Mouse (Mus musculus) cerebellum, adult 11-12 months (tissue): ENCODE data around the gene Fam213a.
"Not testable (repeated sequence)": the region's sequence is repeated elsewhere in the genome, so short reads cannot be mapped to it uniquely, and the experiment has no call there.

ENCODE experiments used
- DNase-seq: peaks from one replicate; pipeline ENCODE4 v3.0.0; 2022

The Fam213a gene

DNA sequence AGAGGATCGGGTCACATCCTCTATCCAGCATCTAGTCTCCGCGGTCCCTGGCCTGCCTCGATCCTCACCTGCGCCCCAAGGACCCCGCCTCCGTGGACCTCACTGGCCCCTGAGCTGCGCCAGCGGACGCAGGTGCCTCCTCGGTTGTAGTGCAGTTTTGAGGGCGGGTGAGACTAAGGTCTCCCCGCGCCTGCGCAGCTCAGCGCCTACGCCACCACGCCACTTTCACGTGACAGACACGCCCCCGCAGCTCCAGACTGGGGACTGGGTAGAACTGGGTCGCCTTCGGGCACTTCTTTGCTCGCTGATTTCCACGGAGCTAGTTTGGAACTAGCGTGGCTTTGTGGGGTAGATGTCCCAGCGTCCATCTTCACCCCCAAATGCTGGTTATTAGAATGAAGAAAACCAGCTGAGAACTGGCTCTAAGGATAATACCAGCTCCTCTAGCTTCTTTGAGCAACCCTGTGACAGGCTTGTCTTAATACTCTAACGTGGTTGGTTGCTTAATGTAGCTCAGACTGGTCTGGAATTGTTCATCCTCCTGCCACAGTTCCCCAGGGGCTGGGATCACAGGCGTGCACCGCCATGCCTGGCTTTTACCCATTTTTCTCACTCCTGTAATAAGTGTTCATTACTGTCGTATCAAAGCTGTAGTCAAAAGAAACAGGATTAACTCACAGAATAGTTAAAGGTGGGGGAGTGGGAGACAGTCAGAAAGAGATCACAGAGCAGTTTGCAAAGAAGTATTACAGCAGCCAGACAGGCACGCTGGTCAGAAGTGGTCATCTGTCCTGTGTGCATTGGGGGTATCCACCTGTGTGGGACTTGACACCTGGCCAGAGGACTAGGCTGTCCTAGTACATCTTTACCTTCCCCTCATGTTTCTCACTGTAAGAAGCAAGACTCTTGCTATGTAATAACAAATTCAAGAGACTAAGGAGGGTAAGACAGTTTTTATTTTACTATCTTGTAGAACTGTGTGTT lies at the start of gene Fam213a:
Gene Fam213a, minus strand, starts transcription at position 159 of the 984 bp plus-strand sequence.
- peak; percentile 94 for DNase-seq

DNA sequence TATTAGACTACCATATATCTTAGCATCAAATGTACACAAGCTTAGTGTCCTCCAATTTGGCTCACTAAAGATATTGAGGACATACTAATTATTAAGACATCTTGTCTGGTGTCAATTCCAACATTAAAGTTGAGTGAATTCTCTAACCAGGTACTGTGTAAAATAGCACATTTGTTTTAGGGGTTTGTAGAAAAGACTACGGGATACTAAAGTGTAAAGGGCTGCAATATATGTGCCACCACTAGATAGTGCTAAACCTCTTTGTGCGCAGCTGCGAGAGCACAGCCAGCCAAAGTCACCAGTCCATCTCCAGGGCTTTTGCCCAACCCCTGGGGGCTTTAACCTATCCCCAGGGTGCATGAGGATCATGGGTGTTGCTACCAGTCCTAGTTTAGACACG lies 39.6 kb upstream of the Fam213a start:
- DNase-seq = not testable (repeated sequence)

DNA sequence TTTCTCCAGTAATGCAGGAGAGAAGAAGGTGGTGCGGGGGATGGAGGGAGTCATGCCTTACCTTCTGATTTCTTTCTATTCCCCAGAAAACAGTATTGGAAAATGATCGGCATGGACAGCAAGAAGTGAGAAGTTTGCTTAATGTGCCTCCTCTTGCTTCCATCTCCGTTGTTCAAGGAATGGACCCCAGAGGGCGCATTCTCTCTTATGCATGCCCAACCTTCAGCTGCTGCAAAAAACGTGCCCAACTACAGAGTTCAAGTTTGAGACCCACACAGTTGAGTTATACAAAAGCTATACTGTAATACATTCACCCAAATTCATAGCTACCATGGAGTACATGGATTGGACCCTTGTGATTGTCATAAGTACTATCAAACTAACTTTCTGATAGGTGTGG lies 38.9 kb upstream of the Fam213a start:
- DNase-seq = no peak

DNA sequence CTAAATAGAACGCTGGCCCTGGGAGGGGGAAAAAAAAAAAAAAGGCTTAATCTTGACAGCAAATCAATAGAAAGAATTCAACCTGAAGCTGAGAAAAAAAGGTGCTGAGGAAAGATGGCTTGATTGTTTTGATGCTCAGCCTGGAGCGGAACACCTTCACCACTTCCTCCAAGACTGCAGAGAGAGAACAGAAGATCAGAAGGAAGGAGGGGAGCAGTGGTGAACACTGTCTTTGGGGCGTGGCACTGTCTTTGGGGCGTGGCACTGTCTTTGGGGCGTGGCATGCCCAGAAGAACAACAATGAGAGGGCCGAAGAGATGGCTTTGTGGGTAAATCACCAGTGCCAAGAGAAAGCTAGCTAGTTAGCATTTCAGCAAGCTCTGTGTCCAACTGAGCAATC lies 36.9 kb upstream of the Fam213a start:
- no peak for DNase-seq

DNA sequence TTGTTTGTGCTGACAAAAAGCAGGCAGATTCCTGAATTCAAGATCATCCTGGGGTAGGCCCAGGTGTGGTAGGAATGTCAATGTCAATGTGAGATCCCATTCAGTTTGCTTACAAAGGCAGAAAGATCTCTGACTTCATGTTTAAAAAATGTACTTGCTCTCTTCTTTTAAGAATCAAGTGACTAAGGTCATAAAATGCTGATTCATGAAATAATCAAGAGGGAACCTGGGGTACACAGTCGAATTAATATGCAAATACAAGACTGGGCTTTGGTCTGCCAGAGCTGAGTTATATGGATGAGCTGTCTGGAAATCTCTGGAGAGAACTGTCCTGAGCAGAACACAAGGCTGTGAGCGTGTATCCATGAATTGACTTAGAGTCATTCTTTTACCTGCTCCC lies 33.8 kb upstream of the Fam213a start:
- no peak for DNase-seq

DNA sequence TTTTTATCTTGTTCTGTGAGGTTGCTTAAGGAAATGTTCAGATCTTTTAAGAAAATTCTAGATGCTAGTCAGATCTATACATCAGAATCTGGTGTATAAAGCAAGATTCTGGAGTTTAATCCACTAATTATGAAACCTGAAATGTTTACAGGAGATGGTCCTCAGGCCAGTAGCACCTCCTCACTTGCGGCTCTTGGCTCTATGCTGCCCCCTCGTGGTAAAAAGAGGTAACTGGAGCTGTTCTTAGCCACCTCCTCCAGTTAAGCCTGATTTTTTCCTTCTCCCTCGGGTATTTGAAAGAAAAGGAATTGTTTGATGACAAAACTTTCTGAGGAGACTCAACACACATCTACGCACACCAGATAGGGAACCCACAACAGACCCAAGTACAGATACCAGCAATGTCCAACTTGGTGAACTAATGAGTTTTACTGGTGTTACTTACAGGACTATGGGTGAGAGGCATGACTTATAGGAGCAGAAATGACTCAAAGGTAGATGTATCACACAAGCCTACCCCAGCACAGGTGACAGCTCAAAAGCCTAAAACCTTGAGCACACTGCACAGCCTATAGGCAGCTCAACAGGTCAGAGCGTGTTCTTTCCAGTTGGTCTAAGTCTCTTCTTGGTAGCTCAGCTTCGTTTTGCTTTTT lies 21.7 kb upstream of the Fam213a start:
- DNase-seq = no peak

DNA sequence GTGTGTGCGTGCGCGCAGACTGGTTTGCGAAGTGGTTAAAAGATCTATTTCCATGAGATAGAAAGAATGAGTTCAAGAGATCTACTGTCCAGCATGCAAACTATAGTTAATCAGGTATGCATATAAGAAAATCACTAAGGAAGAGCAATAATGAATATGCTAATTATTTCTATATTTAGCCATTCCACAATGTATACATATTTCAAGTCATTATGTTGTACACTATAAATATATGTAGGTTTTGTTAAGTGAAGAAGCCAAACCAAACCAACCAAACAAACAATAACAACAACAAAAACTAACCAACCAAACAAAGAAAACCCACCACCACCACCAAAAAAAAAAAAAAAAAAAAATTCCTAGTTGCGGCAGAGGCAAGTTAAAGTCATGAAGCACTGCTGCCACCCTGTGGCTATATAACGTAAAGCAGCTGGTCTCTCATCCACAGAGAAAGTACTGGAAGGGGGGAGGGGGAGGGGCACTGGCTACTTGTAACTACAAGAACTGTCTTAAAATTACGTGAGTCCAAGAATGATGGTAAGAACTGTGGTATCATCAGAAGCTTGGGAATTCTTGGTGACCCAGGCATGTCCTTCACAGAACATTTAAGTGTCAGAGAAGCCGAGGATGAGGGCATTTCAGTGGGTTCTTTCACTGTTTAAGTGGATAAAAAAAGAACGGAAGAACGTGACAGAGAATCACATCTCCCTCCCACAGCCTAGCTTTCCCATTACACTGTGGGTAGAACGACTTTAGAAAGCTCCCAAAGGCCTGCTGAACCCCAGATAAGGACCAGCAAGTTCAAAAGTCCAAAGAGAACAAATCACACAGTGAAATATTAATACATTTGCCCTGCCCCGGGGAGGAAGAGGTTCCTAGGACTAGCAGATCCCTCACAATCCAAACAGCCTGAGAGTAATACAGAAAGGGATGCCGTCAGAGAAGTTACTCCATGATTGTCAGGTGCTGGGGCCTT lies 19.8 kb upstream of the Fam213a start:
- DNase-seq = peak; percentile 42

DNA sequence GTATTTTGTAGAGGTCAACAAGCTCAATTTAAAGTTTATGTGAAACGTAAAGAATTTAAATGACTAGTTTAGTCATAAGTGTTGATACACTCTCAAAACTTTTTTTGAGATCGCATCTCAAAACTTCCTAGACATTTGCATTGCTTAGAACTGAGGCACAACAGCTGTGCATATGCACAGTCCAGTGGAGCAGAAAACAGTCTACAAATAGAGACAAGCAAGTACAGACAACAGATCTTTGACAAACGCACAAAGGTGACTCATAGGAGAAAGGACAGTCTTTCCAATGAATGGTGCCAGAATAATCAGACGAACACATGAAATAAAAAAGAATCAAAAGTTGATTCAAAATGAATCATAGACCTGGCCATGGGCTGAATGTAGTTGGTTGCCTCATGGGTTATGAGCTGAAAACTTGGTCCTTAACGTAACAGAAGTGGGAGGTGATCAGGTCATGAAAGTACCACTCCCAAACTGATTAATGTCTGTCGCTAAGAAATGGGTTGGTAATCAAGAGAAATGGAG lies 17.5 kb upstream of the Fam213a start:
- no peak for DNase-seq

DNA sequence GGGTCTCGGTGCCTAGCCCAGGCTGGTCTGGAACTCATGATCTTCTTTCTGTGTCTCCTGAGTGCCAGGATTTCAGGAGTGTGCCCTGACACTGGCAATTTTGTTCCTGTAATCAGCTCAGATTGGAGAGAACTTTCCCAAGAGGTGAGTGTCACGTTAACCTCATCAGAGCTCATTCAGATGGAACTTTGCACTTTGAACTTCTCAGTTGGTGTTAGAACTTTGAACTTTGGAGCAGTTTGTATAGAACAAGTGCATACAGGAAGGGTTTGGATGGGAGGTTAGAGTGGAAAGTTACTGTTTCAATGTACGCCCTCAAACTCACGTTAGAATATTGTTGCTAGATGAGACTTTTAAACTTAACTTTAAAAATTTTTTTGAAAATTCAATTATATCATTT lies 15.7 kb upstream of the Fam213a start:
- no peak for DNase-seq

DNA sequence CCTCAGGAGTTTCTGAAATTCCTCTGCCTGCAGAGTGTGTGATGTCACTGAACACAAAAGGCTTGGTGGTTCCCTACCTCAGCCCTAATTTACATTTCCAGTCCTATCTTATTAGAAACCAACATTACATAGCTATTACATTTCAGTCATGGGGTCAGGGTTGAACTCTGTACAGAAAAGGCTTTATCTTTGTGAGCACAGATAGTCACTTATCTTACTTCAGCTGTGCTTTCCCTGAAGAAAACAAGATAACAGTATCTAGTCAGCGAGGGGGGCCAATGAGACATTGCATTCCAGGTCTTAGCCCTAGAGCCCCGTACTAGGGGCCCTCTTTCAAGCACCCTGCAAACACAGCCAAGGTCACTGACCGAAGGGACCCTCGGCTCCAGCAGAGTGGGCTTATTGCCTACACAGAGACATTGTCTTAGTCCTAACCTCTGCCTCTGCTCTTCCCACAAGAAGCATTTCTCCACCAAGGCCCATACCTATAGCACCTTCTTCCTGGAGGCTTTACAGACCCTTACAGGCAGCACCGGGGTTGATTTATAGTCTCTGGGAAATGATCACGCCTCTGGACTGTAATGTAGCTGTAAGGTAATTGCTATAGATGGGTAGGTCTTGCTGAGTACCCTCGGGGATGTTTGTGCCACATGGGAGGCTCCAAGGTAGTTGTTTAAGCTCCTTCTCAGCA lies 12.2 kb upstream of the Fam213a start:
- no peak for DNase-seq

DNA sequence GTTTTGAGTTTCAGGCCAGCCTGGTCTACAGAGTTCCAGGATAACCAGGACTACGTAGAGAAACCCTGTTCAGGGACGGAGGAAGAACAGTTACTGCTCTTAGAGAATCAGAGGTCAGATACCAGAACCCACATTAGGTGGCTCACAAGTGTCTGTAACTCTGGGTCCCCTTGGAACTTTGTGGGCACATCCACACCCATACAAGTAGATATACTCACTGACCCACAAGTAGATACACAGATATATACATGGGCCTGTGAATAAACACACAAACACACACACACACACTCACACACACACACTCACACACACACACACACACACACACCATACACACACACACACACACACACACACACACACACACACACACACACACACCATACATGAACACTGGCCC lies 11.5 kb upstream of the Fam213a start:
- DNase-seq = no peak

DNA sequence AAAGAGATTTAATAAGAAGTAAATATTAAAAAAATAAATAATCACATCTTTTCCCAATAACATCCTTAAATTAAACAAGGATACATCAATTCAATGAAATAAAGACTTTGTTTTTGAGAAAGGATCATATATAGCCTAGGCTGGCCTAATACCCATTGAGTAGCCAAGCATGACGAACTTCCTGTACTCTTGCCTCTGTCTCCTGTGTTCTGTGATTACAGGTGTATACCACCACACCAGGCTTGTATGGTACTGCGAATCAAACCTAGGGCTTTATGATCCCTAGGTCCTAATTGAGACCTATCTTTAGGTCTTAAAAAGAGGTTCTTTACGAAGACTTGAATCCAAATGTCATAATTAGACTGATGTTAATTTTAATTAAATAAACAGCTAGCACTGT lies 7.7 kb upstream of the Fam213a start:
- DNase-seq = no peak

DNA sequence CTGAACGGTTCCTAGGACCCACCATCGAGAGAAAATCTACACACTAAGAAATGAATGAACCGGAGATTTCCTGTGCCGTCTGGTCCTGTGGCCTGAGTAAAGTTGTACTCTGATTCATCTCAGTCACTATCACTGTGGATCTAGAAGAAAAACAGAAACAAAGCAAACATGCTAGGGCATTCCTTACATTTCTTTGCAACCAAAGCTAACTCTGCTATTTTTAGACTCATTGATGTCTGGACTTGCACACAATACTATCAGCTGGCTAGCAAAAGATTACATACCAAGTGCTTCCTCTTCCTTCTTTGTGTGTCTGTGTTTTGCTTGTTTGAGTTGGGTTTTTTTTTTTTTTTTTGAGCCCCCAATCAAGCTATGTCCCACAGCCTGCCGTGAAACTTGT lies 3.9 kb upstream of the Fam213a start:
- no peak for DNase-seq

DNA sequence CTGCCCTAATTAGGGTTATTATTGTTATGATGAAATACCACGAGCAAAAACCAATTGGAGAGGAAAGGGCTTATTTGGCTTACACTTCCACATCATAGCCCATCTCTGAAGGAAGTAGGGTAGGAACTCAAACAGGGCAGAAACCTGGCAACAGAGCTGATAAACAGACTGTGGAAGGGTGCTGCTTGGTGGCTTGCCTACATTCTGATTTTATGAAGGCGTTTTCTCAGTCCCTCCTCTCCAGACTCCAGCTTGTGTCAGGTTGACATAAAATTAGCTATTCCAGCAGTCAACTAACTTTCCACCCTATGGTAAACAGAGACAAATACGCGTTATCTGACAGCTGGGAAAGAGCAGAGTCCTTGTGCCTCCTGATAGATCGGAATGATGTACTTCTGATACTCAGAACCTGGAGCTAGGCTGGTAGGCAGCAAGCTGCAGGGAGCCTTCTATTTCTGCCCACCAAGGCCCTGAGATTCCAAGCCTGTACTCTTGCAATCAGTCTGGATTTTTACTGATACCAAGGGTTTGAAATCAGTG lies 1.2 kb upstream of the Fam213a start:
- DNase-seq = no peak

DNA sequence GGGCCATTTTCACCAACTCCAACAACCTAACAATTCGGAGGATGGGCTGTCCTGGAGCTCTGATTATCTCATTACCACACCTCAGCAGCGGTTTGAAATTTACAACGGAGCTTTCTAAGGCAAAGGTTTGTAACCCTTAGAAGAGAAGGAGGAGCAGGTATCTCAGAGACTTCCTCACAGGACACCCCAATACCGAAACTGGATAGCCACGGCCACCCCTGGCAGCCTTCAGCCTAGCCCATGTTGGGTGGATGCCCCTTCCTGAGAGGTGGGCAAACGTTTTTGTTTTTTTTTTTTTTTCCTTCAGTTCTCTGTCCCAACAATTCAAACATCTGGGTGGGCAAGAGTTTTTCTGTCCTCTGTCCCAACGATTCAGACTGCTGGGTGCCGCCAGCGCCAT lies 445 bp downstream of the Fam213a start:
- peak; percentile 14 for DNase-seq

DNA sequence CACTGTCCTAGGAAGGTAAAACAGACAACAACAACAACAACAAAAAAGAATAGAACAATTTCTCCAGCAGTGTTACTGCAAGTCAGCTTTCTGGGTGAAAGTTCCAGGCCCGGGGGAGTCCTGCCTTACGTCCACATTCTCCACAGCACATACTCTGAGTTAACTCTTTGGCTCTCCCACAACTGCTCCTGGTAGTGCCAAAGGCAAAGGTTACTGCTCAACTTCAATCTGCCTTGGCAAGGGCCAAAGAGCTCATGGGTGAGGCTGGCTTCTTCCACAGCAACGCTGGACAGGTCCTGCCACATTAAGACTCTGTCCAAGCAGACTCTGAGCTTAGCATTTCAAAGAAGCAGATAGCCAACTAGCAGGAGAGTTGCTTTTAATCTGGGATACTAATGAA lies 1.7 kb downstream of the Fam213a start:
- DNase-seq = peak; percentile 15

DNA sequence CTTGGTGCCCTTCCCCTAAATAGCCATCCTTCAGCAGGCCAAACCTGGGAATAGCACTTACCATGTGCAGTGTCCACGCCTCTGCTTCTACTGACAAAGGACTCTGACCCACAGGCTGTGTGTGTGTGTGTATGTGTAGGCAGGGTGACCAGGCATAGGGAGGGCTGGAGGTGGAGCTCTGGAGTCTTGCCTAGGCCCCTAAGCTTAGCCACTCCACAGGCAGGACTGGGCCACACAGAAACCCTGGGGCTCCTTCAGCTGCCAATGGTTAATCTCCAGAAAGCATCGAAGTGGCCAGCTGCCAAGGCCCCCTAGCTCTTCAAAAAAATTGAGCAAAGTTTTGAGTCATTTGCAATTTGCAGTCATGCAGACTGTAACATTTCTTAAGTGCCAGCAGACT lies 5.5 kb downstream of the Fam213a start:
- no peak for DNase-seq

DNA sequence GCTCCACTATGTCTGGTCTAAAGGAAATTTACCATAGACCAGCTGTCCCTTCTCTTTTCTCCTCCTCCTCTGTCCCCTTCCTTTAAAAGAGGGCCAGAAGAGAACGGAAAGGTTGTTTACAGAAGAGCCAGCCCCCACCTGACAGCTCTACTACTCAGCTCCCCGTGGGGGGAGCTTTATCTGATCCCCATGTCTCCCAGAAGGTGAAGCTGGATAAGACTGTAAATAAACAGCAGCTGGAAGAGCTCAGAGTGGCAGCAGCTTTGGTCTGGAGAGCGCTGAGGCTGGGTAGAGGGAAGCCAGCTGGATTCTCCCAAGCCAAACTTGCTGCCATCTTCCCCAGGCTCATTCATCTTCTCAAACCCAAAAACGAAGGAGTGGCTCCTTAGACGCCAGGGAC lies 5.9 kb downstream of the Fam213a start:
- no peak for DNase-seq

DNA sequence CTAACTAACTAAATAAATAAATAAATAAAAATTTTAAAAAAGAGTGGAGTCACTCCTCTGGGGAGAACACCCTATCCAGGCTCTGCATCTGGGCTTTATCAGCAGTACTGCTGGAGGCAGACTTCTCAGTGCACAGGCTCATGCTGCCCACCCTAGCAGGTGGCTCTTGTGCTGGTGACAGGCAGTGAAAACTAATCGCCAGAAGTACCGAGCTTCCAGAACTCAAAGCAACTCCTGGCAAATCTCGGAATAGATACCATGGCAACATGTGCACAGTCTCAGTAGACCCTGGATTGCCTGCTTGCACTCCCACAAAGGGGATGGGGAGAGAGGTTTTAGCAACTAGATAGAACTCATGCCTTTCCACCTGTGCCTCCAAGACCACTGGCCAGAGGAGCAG lies 6.7 kb downstream of the Fam213a start:
- no peak for DNase-seq

DNA sequence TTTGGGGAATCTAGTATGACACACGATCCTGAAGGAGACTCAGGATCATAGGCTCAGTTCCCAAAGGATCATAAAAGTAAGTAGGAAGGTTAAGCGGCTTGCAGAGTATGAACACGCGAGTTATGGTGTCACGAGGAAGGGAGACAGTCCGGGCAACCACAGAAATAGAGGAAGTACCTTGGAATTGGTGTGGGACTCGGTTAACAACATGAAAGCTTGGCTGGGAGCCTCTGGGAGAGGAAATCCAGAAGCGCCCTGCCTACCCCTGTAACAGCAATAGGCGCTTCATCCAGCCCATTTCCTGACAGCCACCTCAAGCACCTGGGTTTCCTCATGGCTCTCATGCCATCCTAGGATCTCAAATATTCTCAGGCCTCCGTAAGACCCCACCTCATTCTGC lies 7.3 kb downstream of the Fam213a start:
- no peak for DNase-seq

DNA sequence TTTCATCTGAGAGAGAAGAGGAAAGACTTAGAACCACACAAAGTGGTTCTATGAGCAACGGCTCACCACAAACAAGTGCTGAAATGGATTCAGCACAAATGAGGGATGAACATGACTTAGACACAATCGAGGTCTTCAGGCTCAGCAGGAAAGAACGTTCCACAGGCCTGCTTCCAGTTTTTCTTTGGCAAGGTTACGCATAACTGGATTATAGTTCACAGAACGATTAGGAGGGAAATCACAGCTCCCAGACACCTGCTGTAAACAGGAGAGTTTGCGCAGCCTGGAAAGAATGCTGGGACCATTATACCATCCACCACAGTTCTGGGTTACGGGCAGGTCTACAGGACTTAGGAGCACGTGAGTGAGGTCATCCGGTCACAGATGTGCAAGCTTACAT lies 7.9 kb downstream of the Fam213a start:
- DNase-seq = no peak
